Mouse (Mus musculus) megakaryocyte, embryonic 14.5 days (primary cell): ENCODE results near the gene Wnt3a.

Experiments
- FLI1 ChIP-seq: IDR thresholded peaks from 2 replicates; pipeline ENCODE4 v1.6.1; 2012; ENCODE audit warnings: low read length, inconsistent platforms, mixed read lengths
- GATA1 ChIP-seq: IDR thresholded peaks from 3 replicates; pipeline ENCODE4 v1.6.1; 2012; ENCODE audit warnings: mixed read lengths, low read length, inconsistent platforms, borderline replicate concordance

DNA sequence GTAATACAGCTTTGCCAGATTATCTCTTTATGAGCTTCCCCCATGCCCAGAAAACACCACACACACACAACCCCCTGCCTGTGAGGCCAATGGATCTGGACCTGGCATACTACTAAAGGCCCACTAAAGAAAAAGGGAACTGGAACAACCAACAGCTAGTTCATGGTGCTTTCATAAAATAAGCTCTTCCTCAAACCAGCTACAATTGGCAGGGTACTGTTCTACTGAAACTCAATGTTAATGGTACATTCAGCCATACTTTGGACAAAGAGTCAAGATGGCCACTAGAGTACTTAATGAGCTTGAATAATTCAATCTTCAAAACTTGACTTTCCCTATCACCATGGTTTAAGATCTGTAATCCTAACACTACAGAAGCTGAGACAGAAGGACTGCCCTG, 68.9 kb downstream of the Wnt3a start:
- TF ChIP-seq GATA1 (no peak), FLI1 (no peak)
